Mouse (Mus musculus) MEL (cell line): ENCODE measurements around the gene Olfr887. TPM values are rescaled to one million over a fixed set of nuclear protein-coding genes. Genes with fewer than 3 reads are reported as not detected.

Experiments used
- DNase-seq: peaks from one replicate; pipeline ENCODE4 v3.0.0; 2011; ENCODE audit warnings: low read depth, low spot score
- H3K27ac ChIP-seq: 2 replicates; pipeline ENCODE4 v1.5.1; 2012; ENCODE audit warnings: low read depth, mild to moderate bottlenecking, control low read depth, low read length, moderate library complexity; ENCODE audit not compliant: control insufficient read depth
- H3K27me3 ChIP-seq, 2 experiments: fragments of 150-350 bp in 1 of 2; sonication (generic) in 1 of 2; 2 replicates each; pipeline ENCODE4 v1.6.1; 2012; ENCODE audit warnings: low read length in 2 of 2, mild to moderate bottlenecking in 2 of 2, improper control_type of control experiment in 1 of 2, moderate library complexity in 1 of 2; ENCODE audit not compliant: insufficient read depth in 2 of 2, control insufficient read depth in 1 of 2
- H3K36me3 ChIP-seq, 2 experiments: 2 replicates each; pipeline ENCODE4 v1.6.1; 2012 to 2014; ENCODE audit warnings: low read length in 2 of 2, improper control_type of control experiment in 1 of 2, inconsistent platforms in 1 of 2, mild to moderate bottlenecking in 1 of 2; ENCODE audit not compliant: insufficient read depth in 2 of 2, control insufficient read depth in 1 of 2
- H3K4me1 ChIP-seq, 2 experiments: fragments of 150-350 bp in 1 of 2; sonication (generic) in 1 of 2; 2 replicates each; pipeline ENCODE4 v1.6.1; 2012; ENCODE audit warnings: low read length in 2 of 2, improper control_type of control experiment in 1 of 2, mild to moderate bottlenecking in 1 of 2; ENCODE audit not compliant: insufficient read depth in 2 of 2, control insufficient read depth in 1 of 2
- H3K4me3 ChIP-seq, 2 experiments: fragments of 150-350 bp in 1 of 2; sonication (generic) in 1 of 2; 2 replicates each; pipeline ENCODE4 v1.5.1; 2012; ENCODE audit warnings: low read depth in 2 of 2, low read length in 2 of 2, mild to moderate bottlenecking in 2 of 2, moderate library complexity in 2 of 2, control low read depth in 1 of 2, improper control_type of control experiment in 1 of 2; ENCODE audit not compliant: control insufficient read depth in 1 of 2, insufficient read depth in 1 of 2
- H3K79me2 ChIP-seq: 2 replicates; pipeline ENCODE4 v1.6.1; 2012; ENCODE audit warnings: mild to moderate bottlenecking, low read length, moderate library complexity; ENCODE audit not compliant: control insufficient read depth, poor library complexity, insufficient read depth
- H3K9ac ChIP-seq: 2 replicates; pipeline ENCODE4 v1.6.1; 2012; ENCODE audit warnings: low read depth, mild to moderate bottlenecking, control low read depth, low read length, moderate library complexity; ENCODE audit not compliant: control insufficient read depth, poor library complexity, severe bottlenecking
- H3K9me3 ChIP-seq: fragments of 150-350 bp; sonication (generic); replicated peaks from 2 replicates; pipeline ENCODE4 v1.6.1; 2012; ENCODE audit warnings: mild to moderate bottlenecking, low read length, improper control_type of control experiment, moderate library complexity; ENCODE audit not compliant: insufficient read depth
- BHLHE40 ChIP-seq: IDR thresholded peaks from 2 replicates; pipeline ENCODE4 v1.6.1; 2012; ENCODE audit warnings: low read depth, mild to moderate bottlenecking, inconsistent platforms, low read length, improper control_type of control experiment, borderline replicate concordance
- CHD1 ChIP-seq: IDR thresholded peaks from 2 replicates; pipeline ENCODE4 v1.6.1; 2012; ENCODE audit warnings: low read depth, mild to moderate bottlenecking, inconsistent platforms, low read length, improper control_type of control experiment
- CHD2 ChIP-seq: IDR thresholded peaks from 2 replicates; pipeline ENCODE4 v1.6.1; 2011; ENCODE audit warnings: low read length, improper control_type of control experiment
- E2F4 ChIP-seq: IDR thresholded peaks from 2 replicates; pipeline ENCODE4 v1.6.1; 2011; ENCODE audit warnings: low read depth, low read length, improper control_type of control experiment, borderline replicate concordance
- ELF1 ChIP-seq: IDR thresholded peaks from 2 replicates; pipeline ENCODE4 v1.6.1; 2014; ENCODE audit warnings: low read depth, mild to moderate bottlenecking, inconsistent platforms, low read length, improper control_type of control experiment, moderate library complexity
- ETS1 ChIP-seq: IDR thresholded peaks from 2 replicates; pipeline ENCODE4 v1.6.1; 2012; ENCODE audit warnings: low read depth, mild to moderate bottlenecking, inconsistent platforms, low read length, improper control_type of control experiment, moderate library complexity
- GABPA ChIP-seq: IDR thresholded peaks from 2 replicates; pipeline ENCODE4 v1.6.1; 2012; ENCODE audit warnings: low read depth, mild to moderate bottlenecking, inconsistent platforms, low read length, improper control_type of control experiment, moderate library complexity
- GATA1 ChIP-seq: IDR thresholded peaks from 2 replicates; pipeline ENCODE4 v1.6.1; 2011; ENCODE audit warnings: low read depth, low read length, improper control_type of control experiment
- HCFC1 ChIP-seq: IDR thresholded peaks from 2 replicates; pipeline ENCODE4 v1.6.1; 2012; ENCODE audit warnings: low read depth, mild to moderate bottlenecking, inconsistent platforms, low read length, improper control_type of control experiment, moderate library complexity
- MAX ChIP-seq: IDR thresholded peaks from 2 replicates; pipeline ENCODE4 v1.6.1; 2011; ENCODE audit warnings: low read length, improper control_type of control experiment
- MEF2A ChIP-seq: IDR thresholded peaks from 2 replicates; pipeline ENCODE4 v1.6.1; 2014; ENCODE audit warnings: low read depth, mild to moderate bottlenecking, inconsistent platforms, low read length, improper control_type of control experiment; ENCODE audit not compliant: poor library complexity, insufficient replicate concordance, severe bottlenecking; ENCODE audit errors: extremely low read depth
- MXI1 ChIP-seq: IDR thresholded peaks from 2 replicates; pipeline ENCODE4 v1.6.1; 2011; ENCODE audit warnings: mild to moderate bottlenecking, low read depth, low read length, improper control_type of control experiment
- MYB ChIP-seq: IDR thresholded peaks from 2 replicates; pipeline ENCODE4 v1.6.1; 2011; ENCODE audit warnings: mild to moderate bottlenecking, low read depth, low read length, improper control_type of control experiment
- NELFE ChIP-seq: IDR thresholded peaks from 2 replicates; pipeline ENCODE4 v1.6.1; 2011; ENCODE audit warnings: low read depth, low read length, improper control_type of control experiment
- NRF1 ChIP-seq: IDR thresholded peaks from 2 replicates; pipeline ENCODE4 v1.6.1; 2014; ENCODE audit warnings: low read depth, mild to moderate bottlenecking, inconsistent platforms, low read length, improper control_type of control experiment, moderate library complexity; ENCODE audit not compliant: poor library complexity, insufficient read depth, severe bottlenecking
- POLR2AphosphoS2 ChIP-seq: IDR thresholded peaks from 2 replicates; pipeline ENCODE4 v1.6.1; 2011; ENCODE audit warnings: low read length, improper control_type of control experiment
- RAD21 ChIP-seq: IDR thresholded peaks from 2 replicates; pipeline ENCODE4 v1.6.1; 2011; ENCODE audit warnings: mild to moderate bottlenecking, low read depth, low read length, improper control_type of control experiment
- SIN3A ChIP-seq: IDR thresholded peaks from 2 replicates; pipeline ENCODE4 v1.6.1; 2012; ENCODE audit warnings: low read length, improper control_type of control experiment, inconsistent platforms
- TAL1 ChIP-seq: IDR thresholded peaks from 2 replicates; pipeline ENCODE4 v1.6.1; 2012; ENCODE audit warnings: mild to moderate bottlenecking, inconsistent platforms, low read length, moderate library complexity, mixed read lengths
- USF1 ChIP-seq: IDR thresholded peaks from 2 replicates; pipeline ENCODE4 v1.6.1; 2014; ENCODE audit warnings: low read depth, mild to moderate bottlenecking, inconsistent platforms, low read length, improper control_type of control experiment, moderate library complexity
- USF2 ChIP-seq, 2 experiments: IDR thresholded peaks; 2 replicates each; pipeline ENCODE4 v1.6.1; 2011 to 2012; ENCODE audit warnings: improper control_type of control experiment in 2 of 2, low read length in 2 of 2, borderline replicate concordance in 1 of 2, inconsistent platforms in 1 of 2, low read depth in 1 of 2, mild to moderate bottlenecking in 1 of 2; ENCODE audit not compliant: insufficient read depth in 1 of 2
- ZC3H11A ChIP-seq: IDR thresholded peaks from 2 replicates; pipeline ENCODE4 v1.6.1; 2012; ENCODE audit warnings: low read depth, mild to moderate bottlenecking, inconsistent platforms, low read length, improper control_type of control experiment
- ZKSCAN1 ChIP-seq: IDR thresholded peaks from 2 replicates; pipeline ENCODE4 v1.6.1; 2012; ENCODE audit warnings: low read depth, mild to moderate bottlenecking, inconsistent platforms, low read length, improper control_type of control experiment, moderate library complexity
- ZMIZ1 ChIP-seq: IDR thresholded peaks from 2 replicates; pipeline ENCODE4 v1.6.1; 2012; ENCODE audit warnings: low read depth, mild to moderate bottlenecking, inconsistent platforms, low read length, improper control_type of control experiment, moderate library complexity
- ZNF384 ChIP-seq: IDR thresholded peaks from 2 replicates; pipeline ENCODE4 v1.6.1; 2012; ENCODE audit warnings: low read depth, mild to moderate bottlenecking, inconsistent platforms, low read length, improper control_type of control experiment
- polyA plus RNA-seq, 2 experiments: library from polyadenylated mRNA; stranded (reverse) in 1 of 2; unstranded in 1 of 2; fragments of >175 nt in 1 of 2; fragments of >200 nt in 1 of 2; gene quantifications; 2 replicates each; pipeline versions ENCODE4 v1.2.1 to v1.2.4; 2012; ENCODE audit warnings: low replicate concordance in 2 of 2, low read depth in 1 of 2; ENCODE audit not compliant: insufficient read length in 2 of 2, insufficient read depth in 1 of 2, missing spikeins in 1 of 2
- total RNA-seq: library from RNA; depleted of rRNA; stranded (reverse); fragments of 300-350 nt; gene quantifications from 2 replicates; pipeline ENCODE4 v1.2.3, GENCODE M21; 2012; rRNA removed

Gene Olfr887
- not detected in 2 replicates for total RNA-seq
- polyA plus RNA-seq: not detected

- H3K36me3 ChIP-seq: no peaks in the 10 kb centered on the region
- H3K9ac ChIP-seq: no peak within 1 kb of the TSS
- H3K9me3 ChIP-seq: no peaks in the 10 kb centered on the region
- H3K79me2 ChIP-seq: no peaks in the 10 kb centered on the region
- no peaks in the 10 kb centered on the region for H3K4me1 ChIP-seq
- no peak within 1 kb of the TSS for H3K4me3 ChIP-seq
- TF ChIP-seq ZMIZ1 (no peak), TAL1 (no peak), ZKSCAN1 (no peak)
- TF ChIP-seq, all 39 proteins: peak for 0
- no peak for DNase-seq
- Histone ChIP-seq H3K27me3 (no peaks in the 10 kb centered on the region), H3K27ac (no peak within 1 kb of the TSS)
Observed at GRCm38 (mm10) chr9:38083772-38084171, at the start of gene Olfr887. Olfr887 (plus strand) TSS chr9:38084072.

DNA sequence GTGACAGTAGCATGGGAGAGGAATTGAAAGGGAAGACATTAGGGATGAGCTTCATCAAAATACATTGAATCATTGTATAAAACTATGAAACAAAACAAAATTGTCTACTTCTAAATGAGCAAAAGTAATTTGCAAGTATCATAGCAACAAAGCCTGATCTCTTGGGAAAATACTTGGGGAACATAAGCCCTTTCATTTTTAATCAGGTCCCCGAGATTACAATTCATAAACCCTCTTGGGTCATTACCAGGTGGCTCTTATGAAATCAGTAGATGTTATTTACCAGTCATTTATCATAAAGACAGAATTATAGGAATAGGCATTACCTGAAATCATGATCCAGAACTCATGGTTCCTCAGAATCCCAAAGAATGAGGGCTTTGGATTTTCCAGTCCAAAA, 37.6 kb upstream of the Olfr887 start, which contains the start of gene Olfr884:
Gene Olfr884, plus strand, starts transcription at position 301 of the 400 bp plus-strand sequence.
- TF ChIP-seq ZKSCAN1: no peak
- no peak for TF ChIP-seq HCFC1
- TF ChIP-seq NELFE: no peak
- TF ChIP-seq MEF2A: no peak
- TF ChIP-seq MXI1: no peak
- no peak for TF ChIP-seq CHD1
- TF ChIP-seq ELF1: no peak
- TF ChIP-seq CHD2: no peak
- TF ChIP-seq MYB: no peak
- no peak for TF ChIP-seq ETS1
- no peak within 1 kb of the TSS for H3K4me3 ChIP-seq
- H3K27me3 ChIP-seq: no peaks in the 10 kb centered on the region
- no peaks in the 10 kb centered on the region for H3K36me3 ChIP-seq
- no peak within 1 kb of the TSS for H3K27ac ChIP-seq
- DNase-seq: no peak
- no peaks in the 10 kb centered on the region for H3K9me3 ChIP-seq
- no peaks in the 10 kb centered on the region for H3K79me2 ChIP-seq
- no peak within 1 kb of the TSS for H3K9ac ChIP-seq
- no peaks in the 10 kb centered on the region for H3K4me1 ChIP-seq

- no peak for DNase-seq
- H3K9me3 ChIP-seq: no peaks in the 10 kb centered on the region; the same call in 1 of the 2 replicates
- no peaks in the 10 kb centered on the region for H3K27me3 ChIP-seq
- H3K36me3 ChIP-seq: no peaks in the 10 kb centered on the region
- H3K4me1 ChIP-seq: no peaks in the 10 kb centered on the region
- TF ChIP-seq ELF1 (no peak), BHLHE40 (no peak), SIN3A (no peak), MAX (no peak), ZC3H11A (no peak), MEF2A (no peak), GABPA (no peak), MXI1 (no peak), USF1 (no peak), USF2 (IDR thresholded peaks at IDR 0.05; ENCODE audit: borderline replicate concordance in 1 of 2, insufficient read depth in 1 of 2, low read depth in 1 of 2, low read length in 2 of 2) (no peak), E2F4 (no peak), MYB (no peak), ZNF384 (no peak), POLR2AphosphoS2 (no peak), RAD21 (no peak), ZKSCAN1 (no peak), GATA1 (no peak), NRF1 (no peak)
- no peak within 1 kb of the TSS for H3K9ac ChIP-seq
- H3K27ac ChIP-seq: no peak within 1 kb of the TSS
- H3K79me2 ChIP-seq: no peaks in the 10 kb centered on the region
- H3K4me3 ChIP-seq: no peak within 1 kb of the TSS
Observed at GRCm38 (mm10) chr9:38061022-38061421, 22.9 kb upstream of the Olfr887 start, which contains the start of gene Olfr885. Olfr885 (plus strand) TSS chr9:38061322.
